Mouse (Mus musculus): ENCODE data around the gene Reep3.
"Not testable (repeated sequence)": the region's sequence is repeated elsewhere in the genome, so short reads cannot be mapped to it uniquely, and the experiment has no call there.

DNA sequence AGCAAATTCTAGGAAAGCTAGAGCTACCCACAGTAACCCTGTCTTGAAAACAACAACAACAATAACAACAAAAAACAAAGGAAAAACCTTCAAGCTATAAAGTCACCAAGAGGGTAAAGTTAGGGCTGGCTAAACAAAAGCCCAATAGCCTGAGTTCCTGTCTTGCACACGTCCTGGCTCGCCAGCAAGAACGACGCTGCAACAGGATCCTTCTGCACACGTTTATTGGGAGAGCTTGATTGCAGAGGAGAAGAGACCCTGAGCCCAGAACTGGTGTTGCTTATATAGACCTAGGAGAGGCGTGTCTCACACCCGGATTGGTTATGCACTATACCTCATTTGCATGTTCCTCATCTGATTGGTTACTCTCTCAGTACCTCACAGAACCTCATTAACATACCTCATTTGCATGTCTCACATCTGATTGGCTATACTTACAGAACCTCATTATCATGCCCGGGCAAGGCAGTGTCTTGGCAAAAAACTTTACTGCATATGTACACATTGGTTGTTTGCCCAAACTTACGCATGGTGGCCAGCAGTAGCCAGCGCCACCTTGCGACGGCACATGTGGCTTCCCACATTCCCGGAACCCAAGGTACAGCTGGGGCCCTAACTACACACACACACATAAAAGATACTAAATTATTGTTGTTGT lies 95.7 kb downstream of the Reep3 start:
- TF ChIP-seq CTCF (IDR thresholded peaks at IDR 0.05; ENCODE audit: borderline replicate concordance, extremely low read depth, insufficient read depth, insufficient read length); POLR2A (IDR thresholded peaks at IDR 0.05; ENCODE audit: borderline replicate concordance, extremely low read depth, insufficient read depth, insufficient read length, poor library complexity, severe bottlenecking): not testable (repeated sequence)
